Mouse (Mus musculus) hindlimb bud, embryonic 11.5 days (tissue): ENCODE measurements at regions not wholly inside any gene's neighbourhood (a gene's known extent, or its start where the extent isn't known, plus 50 kb on each side); places are given as distances from the start of the nearest gene placed in this dataset.

ENCODE experiments used
- DNase-seq: peaks from one replicate; pipeline ENCODE4 v3.0.0-alpha.2; 2012; ENCODE audit warnings: low read depth, low spot score; ENCODE audit errors: extremely low spot score

DNA sequence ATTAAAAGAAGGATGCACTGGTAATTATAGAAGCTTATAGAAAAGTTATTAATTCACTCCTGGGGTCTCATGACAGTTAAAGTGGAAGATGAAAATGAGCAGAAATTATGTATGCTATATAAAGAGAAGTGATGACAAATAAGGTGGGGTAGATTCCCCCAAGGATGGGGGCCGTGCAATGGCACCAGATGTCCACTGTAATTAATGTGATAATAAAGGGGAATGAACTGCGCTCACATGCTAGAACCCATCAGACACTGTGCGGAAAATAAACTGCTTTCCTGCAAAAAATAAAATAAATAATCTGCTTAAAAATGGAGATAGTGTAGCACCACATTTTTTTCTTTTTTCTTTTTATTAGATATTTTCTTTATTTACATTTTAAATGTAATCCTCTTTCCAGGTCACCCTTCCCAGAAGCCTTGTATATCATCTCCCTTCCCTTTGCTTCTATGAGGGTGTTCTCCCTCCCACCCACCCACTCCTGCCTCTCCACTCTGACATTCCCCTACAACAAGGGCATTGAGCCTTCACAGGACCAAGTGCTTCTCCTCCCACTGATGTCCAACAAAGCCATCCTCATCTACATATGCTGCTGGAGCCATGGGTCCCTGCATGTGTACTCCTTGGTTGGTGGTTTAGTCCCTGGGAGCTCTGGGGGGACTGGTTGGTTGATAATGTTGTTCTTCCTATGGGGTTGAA is 934.0 kb upstream of the Pcdh20 start:
- DNase-seq, result no peak

DNA sequence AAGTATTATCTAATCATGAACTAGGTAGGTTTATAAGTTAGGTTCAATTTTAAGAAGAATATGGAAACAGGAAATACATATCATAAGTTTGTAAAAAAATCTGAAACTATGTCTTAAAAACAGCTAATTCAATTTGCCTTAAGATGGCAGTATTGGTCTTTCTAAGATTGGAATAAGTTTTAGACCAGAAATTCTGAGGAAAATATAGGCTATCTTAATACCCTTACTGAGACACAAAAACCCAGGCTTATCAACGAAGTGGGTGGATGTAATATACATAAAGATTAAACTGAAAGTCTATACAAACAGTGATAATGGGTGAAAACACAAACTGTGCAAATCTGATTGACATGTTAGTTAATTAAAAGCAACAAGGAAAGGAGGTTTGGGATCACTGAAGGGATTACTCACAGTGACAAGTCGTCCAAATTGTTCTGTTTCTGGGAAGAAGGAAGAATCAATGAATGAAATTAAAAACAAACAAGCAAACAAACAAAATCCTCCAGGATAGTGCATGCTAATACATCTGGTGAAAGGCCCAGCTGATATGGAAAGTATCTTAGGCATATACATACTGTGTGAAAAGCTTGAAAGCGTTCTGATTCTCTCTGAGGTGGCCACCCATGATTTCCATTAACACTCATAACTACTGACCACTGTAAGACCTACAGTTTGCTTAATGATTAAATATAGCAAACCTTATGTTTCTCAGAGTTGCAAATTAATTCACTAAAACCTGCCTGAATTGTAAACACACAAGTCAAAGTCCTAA is 931.6 kb upstream of the Pcdh20 start:
- peak; percentile 10 for DNase-seq

DNA sequence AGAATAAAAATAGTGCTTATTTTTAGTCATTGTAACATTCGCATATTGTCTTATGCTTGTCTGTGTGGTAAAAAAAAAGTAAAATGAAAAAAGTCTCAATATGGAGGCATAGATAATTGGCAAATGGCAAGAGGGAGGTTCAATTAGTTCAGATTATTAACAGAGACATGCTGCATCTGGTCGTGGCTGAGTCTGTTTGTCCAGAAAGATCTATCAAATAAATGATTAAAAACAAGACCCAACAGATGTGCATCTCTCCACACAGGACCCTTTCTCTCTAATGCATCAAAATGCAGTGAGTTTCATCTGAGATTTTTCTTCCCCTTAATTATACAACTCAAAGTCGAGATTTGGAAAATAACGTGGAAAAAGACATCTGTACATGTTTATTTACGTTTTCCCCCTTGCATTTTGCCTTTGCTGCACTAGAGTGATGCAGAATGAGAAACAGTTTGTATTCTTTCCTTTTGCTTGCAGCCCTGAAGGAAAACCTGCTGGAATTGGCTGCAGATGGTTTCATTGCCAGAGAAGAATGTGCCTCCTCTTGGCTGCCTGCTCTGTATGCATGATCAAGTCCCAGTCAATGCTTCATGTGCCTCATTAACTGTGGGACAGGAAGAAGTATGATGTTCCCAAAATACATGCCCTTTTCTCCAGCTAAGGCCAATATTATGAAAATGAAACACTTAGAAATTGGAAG is 886.0 kb upstream of the Pcdh20 start:
- no peak for DNase-seq

DNA sequence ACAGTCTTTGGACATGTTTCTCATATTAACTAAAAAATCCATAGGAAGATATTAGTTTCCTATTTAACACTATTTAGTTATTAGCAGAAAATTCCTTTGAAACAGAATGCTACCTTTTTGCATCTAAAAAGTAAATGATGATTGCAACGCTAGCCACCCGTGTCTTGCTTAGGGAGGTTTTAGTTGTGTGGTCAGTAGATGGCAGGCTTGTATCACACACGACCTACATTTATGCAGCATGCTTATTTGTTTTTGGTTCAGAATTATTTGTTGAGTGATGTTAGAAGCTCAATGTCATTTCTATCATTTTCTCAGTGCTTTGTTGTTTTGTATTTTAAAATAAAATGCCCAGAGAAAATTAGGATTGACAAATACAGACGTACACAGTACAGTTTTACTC is 876.8 kb upstream of the Pcdh20 start:
- DNase-seq, result no peak

DNA sequence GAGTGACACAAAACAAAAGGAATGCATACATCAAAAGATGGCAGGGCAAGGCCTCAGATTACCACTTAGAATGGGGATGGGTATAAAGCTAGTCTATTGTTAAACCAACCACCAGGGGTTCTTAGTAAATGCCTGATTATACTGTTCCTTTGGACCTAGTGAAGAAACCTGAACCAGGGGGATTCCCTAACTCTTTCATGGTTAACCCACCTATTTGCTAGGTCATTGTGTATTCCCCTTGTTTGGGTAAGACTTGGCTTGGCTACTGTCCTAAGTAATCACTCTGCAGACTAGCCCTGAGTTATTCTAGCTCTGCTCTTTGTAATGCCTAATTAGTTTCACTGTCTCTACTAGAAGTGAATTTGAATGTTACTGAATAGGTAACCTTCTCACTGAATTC is 853.9 kb upstream of the Pcdh20 start:
- no peak for DNase-seq

DNA sequence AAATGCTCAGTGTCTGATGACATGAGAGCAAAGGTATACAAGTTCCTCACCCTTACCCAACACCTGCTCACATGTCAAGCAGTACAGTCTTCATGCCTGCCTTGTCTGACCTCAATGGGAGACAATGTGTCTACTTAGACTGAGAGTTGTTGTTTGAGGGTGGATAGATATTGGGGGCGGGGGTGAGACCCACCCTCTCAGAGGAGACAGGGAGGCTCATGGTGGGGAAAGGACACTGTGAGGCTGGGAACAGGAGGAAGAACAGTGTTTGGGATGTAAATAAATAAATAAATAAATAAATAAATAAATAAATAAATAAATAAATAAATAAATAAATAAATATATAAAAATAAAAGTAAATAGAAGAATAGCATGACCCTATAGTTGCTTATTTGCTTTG is 837.3 kb upstream of the Pcdh20 start:
- no peak for DNase-seq
